Mouse (Mus musculus) heart, adult 2 months (tissue): Measurements from ENCODE around the gene Atp5mpl.
"Not testable (repeated sequence)": the region's sequence is repeated elsewhere in the genome, so short reads cannot be mapped to it uniquely, and the experiment has no call there.

Experiments used
- CTCF ChIP-seq: fragments of 200-600 bp; IDR thresholded peaks from 2 replicates; pipeline ENCODE4 v1.8.1; 2022; ENCODE audit warnings: antibody characterized with exemption, mild to moderate bottlenecking, moderate library complexity
- POLR2A ChIP-seq: fragments of 200-500 bp; IDR thresholded peaks from 2 replicates; pipeline ENCODE4 v1.6.1; 2011; ENCODE audit warnings: mild to moderate bottlenecking, low read depth, low read length, control low read depth; ENCODE audit not compliant: insufficient read depth

- not testable (repeated sequence) for TF ChIP-seq POLR2A, CTCF
These were observed 20.8 kb downstream of the Atp5mpl start for GRCm38 (mm10) chr12:111945765-111946655.
